Mouse (Mus musculus) embryonic fibroblast, embryonic 13.5 days (primary cell): ENCODE measurements around the gene Gcc2.

Experiments used
- CTCF ChIP-seq: IDR thresholded peaks from 2 replicates; pipeline ENCODE4 v1.5.1; 2011; ENCODE audit warnings: mild to moderate bottlenecking, control low read depth, low read length, moderate library complexity, borderline replicate concordance; ENCODE audit not compliant: insufficient read depth
- POLR2A ChIP-seq: IDR thresholded peaks from 2 replicates; pipeline ENCODE4 v1.6.1; 2011; ENCODE audit warnings: low read depth, mild to moderate bottlenecking, control low read depth, low read length, moderate library complexity

DNA sequence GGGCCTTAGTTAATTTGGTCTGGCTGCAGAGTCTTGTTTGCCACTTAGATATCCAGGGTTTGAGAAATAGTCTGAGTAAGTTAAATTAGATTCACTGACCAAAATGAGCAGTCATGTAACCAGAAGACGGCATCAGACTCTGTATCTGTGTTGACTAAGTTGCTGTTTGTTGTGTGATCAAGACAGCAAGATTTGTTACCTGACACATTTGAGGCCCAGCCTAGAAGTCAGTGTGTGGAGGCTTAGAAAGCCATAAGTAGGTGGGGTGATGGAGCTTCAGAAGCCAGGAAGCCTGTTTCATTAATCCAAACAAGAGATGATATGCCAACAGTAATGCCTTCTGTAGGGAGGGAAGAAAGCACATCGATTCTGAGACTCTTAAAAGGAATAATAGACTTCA is 86.9 kb downstream of the Gcc2 start:
- TF ChIP-seq POLR2A (no peak), CTCF (no peak)
